Mouse (Mus musculus) B cell, adult 62 days (primary cell): Measurements from ENCODE around the gene Gpc3. TPM values are rescaled to one million over a fixed set of nuclear protein-coding genes. Genes with fewer than 3 reads are reported as not detected.

Experiments used
- total RNA-seq: library from RNA; stranded (reverse); gene quantifications from 4 replicates; pipeline ENCODE4 v1.2.4, GENCODE M21; 2023

Gene Gpc3
- 0.26 TPM in 1 of 4 replicates, not detected in the others for total RNA-seq

DNA sequence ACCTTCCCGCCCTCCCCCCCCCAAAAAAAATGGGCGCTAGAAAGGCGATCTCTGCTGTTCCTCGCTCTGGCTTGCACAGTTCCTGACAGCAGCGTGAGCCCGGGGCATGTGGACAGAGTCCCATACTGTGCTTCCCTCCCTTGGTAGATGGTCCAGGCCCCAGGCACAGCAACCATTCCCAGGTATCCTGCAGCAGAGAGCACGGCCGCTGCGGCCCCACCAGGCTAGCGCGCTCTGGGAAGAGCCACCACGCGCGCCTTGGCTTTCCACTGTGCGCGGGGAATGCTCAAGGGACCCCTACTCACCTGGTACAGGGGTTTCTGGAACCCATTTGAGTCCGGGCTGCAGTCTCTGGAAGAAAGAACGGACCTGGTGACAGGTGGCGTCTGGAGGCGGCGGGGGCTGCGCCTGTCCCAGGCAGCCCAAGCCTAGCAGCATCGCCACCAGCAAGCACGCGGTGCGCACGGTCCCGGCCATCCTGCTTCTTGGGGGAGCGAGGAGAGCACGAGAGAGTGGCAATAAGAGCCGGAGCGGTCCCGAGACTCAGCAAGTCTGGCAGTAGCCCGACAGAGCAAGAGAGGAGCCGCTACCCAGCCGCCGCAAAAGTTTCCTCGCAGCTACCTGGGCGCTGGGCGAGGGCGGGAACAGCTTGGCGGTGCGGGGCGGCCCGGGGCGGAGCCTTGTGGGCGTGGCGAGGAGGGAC lies at the start of gene Gpc3:
Gene Gpc3 (minus strand): TSS at position 623 of the 703 bp plus-strand sequence.

Other genes with a start within 250 kb of the Gpc3 start
- not detected in 4 replicates for gene Ccdc160, start 177.2 kb upstream of the Gpc3 start, total RNA-seq